Mouse (Mus musculus) testis, adult 2 months (tissue): ENCODE measurements around the gene Fuk. TPM values are rescaled to one million over a fixed set of nuclear protein-coding genes. Genes with fewer than 3 reads are reported as not detected.

Experiments
- H3K27ac ChIP-seq: fragments of 200-500 bp; 2 replicates; pipeline ENCODE4 v1.5.1; 2012; ENCODE audit warnings: low read depth, low read length; ENCODE audit not compliant: control insufficient read depth, insufficient read depth
- H3K27me3 ChIP-seq: fragments of 200-500 bp; 2 replicates; pipeline ENCODE4 v1.6.1; 2012; ENCODE audit warnings: mild to moderate bottlenecking, low read length, moderate library complexity; ENCODE audit not compliant: control insufficient read depth, insufficient read depth
- H3K36me3 ChIP-seq: fragments of 200-500 bp; 2 replicates; pipeline ENCODE4 v1.6.1; 2012; ENCODE audit warnings: mild to moderate bottlenecking, low read length; ENCODE audit not compliant: control insufficient read depth, insufficient read depth
- H3K4me1 ChIP-seq: fragments of 200-500 bp; 2 replicates; pipeline ENCODE4 v1.6.1; 2012; ENCODE audit warnings: low read length; ENCODE audit not compliant: control insufficient read depth, insufficient read depth
- H3K4me3 ChIP-seq: fragments of 200-500 bp; 2 replicates; pipeline ENCODE4 v1.5.1; 2012; ENCODE audit warnings: low read depth, mild to moderate bottlenecking, low read length, moderate library complexity, mixed read lengths; ENCODE audit not compliant: control insufficient read depth
- CTCF ChIP-seq: fragments of 200-500 bp; IDR thresholded peaks from 2 replicates; pipeline ENCODE4 v1.5.1; 2012; ENCODE audit warnings: low read depth, mild to moderate bottlenecking, inconsistent platforms, low read length, moderate library complexity; ENCODE audit not compliant: control insufficient read depth, insufficient read depth, insufficient replicate concordance
- POLR2A ChIP-seq: fragments of 200-500 bp; IDR thresholded peaks from 2 replicates; pipeline ENCODE4 v1.6.1; 2012; ENCODE audit warnings: low read depth, mild to moderate bottlenecking, inconsistent platforms, low read length, moderate library complexity; ENCODE audit not compliant: control insufficient read depth
- polyA plus RNA-seq: library from polyadenylated mRNA; depleted of rRNA; stranded (reverse); fragments of >200 nt; gene quantifications from 2 replicates; pipeline ENCODE4 v1.2.3, GENCODE M21; 2012; rRNA removed

Fuk gene
- polyA plus RNA-seq, 1 experiment = 7.5 TPM

DNA sequence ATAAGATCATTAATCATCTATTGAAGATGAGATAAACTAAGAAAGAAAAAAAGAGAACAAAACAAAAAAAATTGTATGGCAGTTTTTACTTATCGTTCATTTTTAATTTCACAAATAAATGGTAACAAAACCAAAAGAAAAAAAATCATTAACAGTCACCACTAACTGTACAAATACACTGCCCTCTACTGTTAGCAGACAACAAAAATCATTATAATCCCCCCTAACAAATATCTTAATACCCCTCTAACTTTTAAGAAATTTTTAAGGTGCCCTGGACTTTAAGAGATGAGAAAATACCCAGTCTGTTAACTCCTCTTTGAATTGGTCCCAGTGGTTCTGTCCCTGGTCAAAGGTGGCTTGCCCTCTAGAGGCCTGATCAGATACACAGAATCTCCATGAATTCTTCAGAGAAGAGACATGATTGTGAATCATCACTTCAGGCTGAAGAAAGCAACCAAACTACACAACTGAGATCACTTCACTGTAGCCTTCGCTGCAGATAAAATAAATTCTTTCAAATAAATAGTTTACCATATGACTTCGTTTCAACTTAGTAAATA is 60.2 kb downstream of the Fuk start:
- TF ChIP-seq POLR2A (no peak), CTCF (no peak)
- peaks cover 8% of the 10 kb centered on the region for H3K36me3 ChIP-seq
- H3K27ac ChIP-seq = no peak overlapping the region
- H3K4me3 ChIP-seq = no peak overlapping the region
- no peaks in the 10 kb centered on the region for H3K27me3 ChIP-seq
- H3K4me1 ChIP-seq = no peaks in the 10 kb centered on the region

Other genes starting within 250 kb of the Fuk start
- gene Mtss1l, start 181.0 kb downstream of the Fuk start, polyA plus RNA-seq = 9.0 TPM in 2 replicates
- gene Il34, start 96.6 kb downstream of the Fuk start, polyA plus RNA-seq = 1.7 and 2.0 TPM in 2 replicates
- gene Cog4, start 55.9 kb downstream of the Fuk start, polyA plus RNA-seq = 49.6 and 54.6 TPM in 2 replicates
- gene Sf3b3, start 55.7 kb downstream of the Fuk start, polyA plus RNA-seq = 18.1 and 19.3 TPM in 2 replicates
- gene St3gal2, start 17.4 kb upstream of the Fuk start, polyA plus RNA-seq = 3.4 and 4.7 TPM in 2 replicates
- gene Ddx19a, start 95.3 kb upstream of the Fuk start, polyA plus RNA-seq = 5.1 and 5.8 TPM in 2 replicates
- gene Ddx19b, start 129.3 kb upstream of the Fuk start, polyA plus RNA-seq = 46.7 and 50.8 TPM in 2 replicates
- 46.5 and 49.4 TPM in 2 replicates for gene Aars, start 130.7 kb upstream of the Fuk start, polyA plus RNA-seq
- not detected in 2 replicates for gene Exosc6, start 153.9 kb upstream of the Fuk start, polyA plus RNA-seq
- 0.70 and 0.72 TPM in 2 replicates for gene Clec18a, start 189.9 kb upstream of the Fuk start, polyA plus RNA-seq
- gene Pdpr, start 192.1 kb upstream of the Fuk start, polyA plus RNA-seq = 12.2 and 13.1 TPM in 2 replicates